Mouse (Mus musculus) heart, postnatal 36 days (tissue): ENCODE data around the gene Wfdc3. TPM values are rescaled to one million over a fixed set of nuclear protein-coding genes. Genes with fewer than 3 reads are reported as not detected.

ENCODE experiments used
- DNase-seq, 2 experiments: peaks; one replicate each; pipeline ENCODE4 v3.0.0; 2021 to 2022
- intact Hi-C: fragments of 180-260 bp; cut with DNase I; formaldehyde crosslinking; loops from one replicate; pipeline ENCODE4 v1.15.1; 2025
- total RNA-seq, 2 experiments: library from RNA; stranded (reverse); gene quantifications; 2 replicates each; pipeline ENCODE4 v1.2.3; 2021

Wfdc3 gene
- not detected for total RNA-seq

- peak; percentile 94 to 95 for DNase-seq
- intact Hi-C loops: loop anchor here (1.0 kb wide), 1 partner anchor 21 kb away; no protein-coding TSS in a partner anchor
These were observed at the start of gene Wfdc3, which contains the start of gene Dnttip1 for GRCm38 (mm10) chr2:164745843-164746479. Gene Wfdc3, minus strand, starts transcription at chr2:164745931. Gene Dnttip1, plus strand, starts transcription at chr2:164745983.

- peak; percentile 77 to 79 for DNase-seq
- intact Hi-C loops: no loop called here
These were observed 48.6 kb upstream of the Wfdc3 start for GRCm38 (mm10) chr2:164794293-164794692.

- intact Hi-C loops: no loop called here
These were observed 48.0 kb upstream of the Wfdc3 start for GRCm38 (mm10) chr2:164793772-164794171.

GRCm38 (mm10) chr2:164793236-164793635 lies 47.5 kb upstream of the Wfdc3 start:
- intact Hi-C loops: no loop called here
- DNase-seq: peak; percentile 45 to 56

More at GRCm38 (mm10) chr2:164793772-164794171, 48.0 kb upstream of the Wfdc3 start:
- no peak for DNase-seq

- DNase-seq: no peak
- intact Hi-C loops: no loop called here
These were observed 46.9 kb upstream of the Wfdc3 start for GRCm38 (mm10) chr2:164792400-164793190.

- no peak for DNase-seq
These were observed 46.1 kb upstream of the Wfdc3 start for GRCm38 (mm10) chr2:164791841-164792261.

GRCm38 (mm10) chr2:164790451-164790850 lies 44.7 kb upstream of the Wfdc3 start:
- no peak for DNase-seq
- intact Hi-C loops: no loop called here

More at GRCm38 (mm10) chr2:164791841-164792261, 46.1 kb upstream of the Wfdc3 start:
- intact Hi-C loops: no loop called here

GRCm38 (mm10) chr2:164788411-164788810 lies 42.7 kb upstream of the Wfdc3 start:
- intact Hi-C loops: no loop called here
- DNase-seq: no peak

GRCm38 (mm10) chr2:164787779-164788178 lies 42.0 kb upstream of the Wfdc3 start:
- intact Hi-C loops: no loop called here

GRCm38 (mm10) chr2:164787032-164787431 lies 41.3 kb upstream of the Wfdc3 start:
- no peak for DNase-seq
- intact Hi-C loops: no loop called here

More at GRCm38 (mm10) chr2:164787779-164788178, 42.0 kb upstream of the Wfdc3 start:
- no peak for DNase-seq

- intact Hi-C loops: no loop called here
- DNase-seq: no peak
These were observed 40.7 kb upstream of the Wfdc3 start for GRCm38 (mm10) chr2:164786388-164786885.

- intact Hi-C loops: no loop called here
- peak; percentile 88 to 93 for DNase-seq
These were observed 40.0 kb upstream of the Wfdc3 start, which contains the start of gene Snx21 for GRCm38 (mm10) chr2:164785481-164786387. Gene Snx21, plus strand, starts transcription at chr2:164785823.

- intact Hi-C loops: no loop called here
- DNase-seq: peak in 1 of 2 experiments; percentile 8
These were observed 39.2 kb upstream of the Wfdc3 start for GRCm38 (mm10) chr2:164784869-164785420.

GRCm38 (mm10) chr2:164783926-164784581 lies 38.3 kb upstream of the Wfdc3 start:
- intact Hi-C loops: no loop called here
- no peak for DNase-seq

- intact Hi-C loops: no loop called here
- DNase-seq: no peak
These were observed 36.1 kb upstream of the Wfdc3 start for GRCm38 (mm10) chr2:164781876-164782275.

- DNase-seq: no peak
These were observed 33.9 kb upstream of the Wfdc3 start, which contains the start of gene Tnnc2 for GRCm38 (mm10) chr2:164779481-164780086. Gene Tnnc2, minus strand, starts transcription at chr2:164779967.

GRCm38 (mm10) chr2:164778809-164779208 lies 33.1 kb upstream of the Wfdc3 start:
- intact Hi-C loops: no loop called here
- no peak for DNase-seq

More at GRCm38 (mm10) chr2:164779481-164780086, 33.9 kb upstream of the Wfdc3 start, which contains the start of gene Tnnc2:
- intact Hi-C loops: no loop called here

GRCm38 (mm10) chr2:164778015-164778287 lies 32.2 kb upstream of the Wfdc3 start:
- DNase-seq: no peak
- intact Hi-C loops: no loop called here
